Mouse (Mus musculus) myocyte (in vitro differentiated cells): ENCODE measurements at regions not wholly inside any gene's neighbourhood (a gene's known extent, or its start where the extent isn't known, plus 50 kb on each side); places are given as distances from the start of the nearest gene placed in this dataset.

Source experiments
- H3K27me3 ChIP-seq: one replicate; pipeline ENCODE4 v1.6.1; 2011; ENCODE audit not compliant: control insufficient read depth, insufficient read depth, insufficient read length
- H3K36me3 ChIP-seq: one replicate; pipeline ENCODE4 v1.6.1; 2011; ENCODE audit not compliant: control insufficient read depth, insufficient read depth
- H3K4me2 ChIP-seq: one replicate; pipeline ENCODE4 v1.6.1; 2011; ENCODE audit warnings: low read depth, control low read depth
- H3K4me3 ChIP-seq: one replicate; pipeline ENCODE4 v1.5.1; 2011; ENCODE audit warnings: mild to moderate bottlenecking, control low read depth, moderate library complexity
- H3K79me2 ChIP-seq: one replicate; pipeline ENCODE4 v1.6.1; 2011; ENCODE audit not compliant: control insufficient read depth, insufficient read depth
- H3ac ChIP-seq: one replicate; pipeline ENCODE4 v1.6.1; 2011; ENCODE audit not compliant: control insufficient read depth, insufficient read length
- CEBPB ChIP-seq: IDR thresholded peaks from 2 replicates; pipeline ENCODE4 v1.6.1; 2011; ENCODE audit warnings: mild to moderate bottlenecking, moderate library complexity; ENCODE audit not compliant: poor library complexity, insufficient read depth, severe bottlenecking
- E2F4 ChIP-seq: IDR thresholded peaks from one replicate; pipeline ENCODE4 v1.6.1; 2011; ENCODE audit warnings: mild to moderate bottlenecking, control low read depth, moderate library complexity; ENCODE audit not compliant: insufficient read depth
- MAX ChIP-seq: IDR thresholded peaks from one replicate; pipeline ENCODE4 v1.6.1; 2011; ENCODE audit warnings: low read depth, mild to moderate bottlenecking, control low read depth
- MYOD1 ChIP-seq, 3 experiments: IDR thresholded peaks; one replicate each; pipeline ENCODE4 v1.6.1; 2011; ENCODE audit warnings: control low read depth in 2 of 3, low read depth in 2 of 3, mild to moderate bottlenecking in 2 of 3, moderate library complexity in 1 of 3; ENCODE audit not compliant: insufficient read length in 2 of 3, control insufficient read depth in 1 of 3
- MYOG ChIP-seq, 3 experiments: IDR thresholded peaks; one replicate each; pipeline ENCODE4 v1.6.1; 2011; ENCODE audit warnings: control low read depth in 2 of 3, low read depth in 2 of 3, mild to moderate bottlenecking in 2 of 3; ENCODE audit not compliant: insufficient read length in 2 of 3, control insufficient read depth in 1 of 3, insufficient read depth in 1 of 3
- POLR2A ChIP-seq: IDR thresholded peaks from one replicate; pipeline ENCODE4 v1.6.1; 2011; ENCODE audit warnings: low read depth, mild to moderate bottlenecking, control low read depth, moderate library complexity; ENCODE audit not compliant: insufficient read length
- POLR2AphosphoS2 ChIP-seq: IDR thresholded peaks from one replicate; pipeline ENCODE4 v1.6.1; 2011; ENCODE audit warnings: low read depth, control low read depth; ENCODE audit not compliant: insufficient read length
- REST ChIP-seq: IDR thresholded peaks from one replicate; pipeline ENCODE4 v1.6.1; 2011; ENCODE audit warnings: mild to moderate bottlenecking, control low read depth, moderate library complexity; ENCODE audit not compliant: insufficient read depth, insufficient read length
- SRF ChIP-seq: IDR thresholded peaks from one replicate; pipeline ENCODE4 v1.6.1; 2011; ENCODE audit warnings: low read depth; ENCODE audit not compliant: control insufficient read depth, insufficient read length
- TCF12 ChIP-seq: IDR thresholded peaks from one replicate; pipeline ENCODE4 v1.6.1; 2011; ENCODE audit warnings: mild to moderate bottlenecking, control low read depth; ENCODE audit not compliant: poor library complexity, insufficient read depth, severe bottlenecking
- TCF3 ChIP-seq: IDR thresholded peaks from one replicate; pipeline ENCODE4 v1.6.1; 2011; ENCODE audit warnings: low read depth, control low read depth; ENCODE audit not compliant: insufficient read length
- USF1 ChIP-seq: IDR thresholded peaks from one replicate; pipeline ENCODE4 v1.6.1; 2011; ENCODE audit warnings: low read depth, mild to moderate bottlenecking, control low read depth, moderate library complexity

- H3K36me3 ChIP-seq: no peaks in the 10 kb centered on the region
- TF ChIP-seq E2F4 (no peak), TCF12 (no peak), POLR2AphosphoS2 (no peak), MYOG (IDR thresholded peaks at IDR 0.05; ENCODE audit: control insufficient read depth in 1 of 3, insufficient read depth in 1 of 3, insufficient read length in 2 of 3, low read depth in 2 of 3) (no peak), MYOD1 (IDR thresholded peaks at IDR 0.05; ENCODE audit: control insufficient read depth in 1 of 3, insufficient read length in 2 of 3, low read depth in 2 of 3) (no peak), SRF (no peak), MAX (no peak)
- H3K4me2 ChIP-seq: no peak overlapping the region
- no peak overlapping the region for H3K4me3 ChIP-seq
- H3ac ChIP-seq: no peak overlapping the region
- no peaks in the 10 kb centered on the region for H3K79me2 ChIP-seq
- H3K27me3 ChIP-seq: no peaks in the 10 kb centered on the region
Observed at GRCm38 (mm10) chr19:14343890-14344289, 254.0 kb downstream of the Tle4 start.

GRCm38 (mm10) chr19:14344467-14344866 lies 253.4 kb downstream of the Tle4 start:
- Histone ChIP-seq H3K4me3 (no peak overlapping the region), H3ac (no peak overlapping the region), H3K27me3 (no peaks in the 10 kb centered on the region), H3K79me2 (no peaks in the 10 kb centered on the region), H3K36me3 (no peaks in the 10 kb centered on the region), H3K4me2 (no peak overlapping the region)
- TF ChIP-seq TCF12 (no peak), MYOD1 (IDR thresholded peaks at IDR 0.05; ENCODE audit: control insufficient read depth in 1 of 3, insufficient read length in 2 of 3, low read depth in 2 of 3) (no peak), POLR2AphosphoS2 (no peak), POLR2A (no peak), E2F4 (no peak), SRF (no peak), USF1 (no peak), MYOG (IDR thresholded peaks at IDR 0.05; ENCODE audit: control insufficient read depth in 1 of 3, insufficient read depth in 1 of 3, insufficient read length in 2 of 3, low read depth in 2 of 3) (no peak), CEBPB (no peak), TCF3 (no peak)

GRCm38 (mm10) chr19:14347026-14347425 lies 250.8 kb downstream of the Tle4 start:
- Histone ChIP-seq H3K4me2 (no peak overlapping the region), H3K4me3 (no peak overlapping the region), H3K36me3 (no peaks in the 10 kb centered on the region), H3ac (no peak overlapping the region), H3K79me2 (no peaks in the 10 kb centered on the region), H3K27me3 (no peaks in the 10 kb centered on the region)
- TF ChIP-seq TCF3: no peak

GRCm38 (mm10) chr19:14347429-14347828 lies 250.4 kb downstream of the Tle4 start:
- H3K36me3 ChIP-seq: no peaks in the 10 kb centered on the region
- H3K4me2 ChIP-seq: no peak overlapping the region
- TF ChIP-seq MAX (no peak), E2F4 (no peak), MYOG (IDR thresholded peaks at IDR 0.05; ENCODE audit: control insufficient read depth in 1 of 3, insufficient read depth in 1 of 3, insufficient read length in 2 of 3, low read depth in 2 of 3) (no peak), SRF (no peak), TCF3 (no peak), MYOD1 (IDR thresholded peaks at IDR 0.05; ENCODE audit: control insufficient read depth in 1 of 3, insufficient read length in 2 of 3, low read depth in 2 of 3) (no peak), POLR2AphosphoS2 (no peak), USF1 (no peak), POLR2A (no peak)
- no peak overlapping the region for H3K4me3 ChIP-seq
- no peaks in the 10 kb centered on the region for H3K27me3 ChIP-seq
- no peaks in the 10 kb centered on the region for H3K79me2 ChIP-seq
- no peak overlapping the region for H3ac ChIP-seq

- no peak for TF ChIP-seq MAX
- TF ChIP-seq TCF12: no peak
- TF ChIP-seq MYOD1 (IDR thresholded peaks at IDR 0.05; ENCODE audit: control insufficient read depth in 1 of 3, insufficient read length in 2 of 3, low read depth in 2 of 3): no peak
- no peak for TF ChIP-seq MYOG (IDR thresholded peaks at IDR 0.05; ENCODE audit: control insufficient read depth in 1 of 3, insufficient read depth in 1 of 3, insufficient read length in 2 of 3, low read depth in 2 of 3)
- no peak for TF ChIP-seq POLR2AphosphoS2
- TF ChIP-seq POLR2A: no peak
- no peak for TF ChIP-seq USF1
- no peak for TF ChIP-seq SRF
- TF ChIP-seq TCF3: no peak
- TF ChIP-seq REST: no peak
- no peak for TF ChIP-seq E2F4
- TF ChIP-seq CEBPB: no peak
Observed at GRCm38 (mm10) chr19:14349753-14350152, 248.1 kb downstream of the Tle4 start.

More at GRCm38 (mm10) chr19:14349753-14350152, 248.1 kb downstream of the Tle4 start:
- no peak overlapping the region for H3K4me2 ChIP-seq
- no peak overlapping the region for H3K4me3 ChIP-seq
- no peaks in the 10 kb centered on the region for H3K79me2 ChIP-seq
- no peaks in the 10 kb centered on the region for H3K36me3 ChIP-seq
- H3ac ChIP-seq: no peak overlapping the region
- H3K27me3 ChIP-seq: no peaks in the 10 kb centered on the region
